Mouse (Mus musculus): ENCODE measurements around the gene Bbs9. TPM values are rescaled to one million over a fixed set of nuclear protein-coding genes. Genes with fewer than 3 reads are reported as not detected.

Gene Bbs9
- total RNA-seq, 2 experiments from 2014 or later = 8.2 to 9.4 TPM

- no peak for DNase-seq
- intact Hi-C loops (cut with DNase I; ENCODE audit: low total_unique reads) = no loop called here
Measured at GRCm38 (mm10) chr9:22879266-22879665, 403.8 kb downstream of the Bbs9 start.

GRCm38 (mm10) chr9:22886351-22886750, 410.8 kb downstream of the Bbs9 start:
- no peak for DNase-seq
- intact Hi-C loops (cut with DNase I; ENCODE audit: low total_unique reads) = no loop called here

GRCm38 (mm10) chr9:22905434-22905833, 429.9 kb downstream of the Bbs9 start:
- intact Hi-C loops (cut with DNase I; ENCODE audit: low total_unique reads) = no loop called here
- no peak for DNase-seq

- DNase-seq = no peak
- intact Hi-C loops (cut with DNase I; ENCODE audit: low total_unique reads) = no loop called here
Measured at GRCm38 (mm10) chr9:22916808-22917207, 441.3 kb downstream of the Bbs9 start.

GRCm38 (mm10) chr9:22935645-22936044, 460.1 kb downstream of the Bbs9 start:
- intact Hi-C loops (cut with DNase I; ENCODE audit: low total_unique reads) = no loop called here
- DNase-seq = no peak

Other genes starting within 250 kb of the Bbs9 start
- gene Zfp599, start 215.8 kb upstream of the Bbs9 start, total RNA-seq (2021) = under 1 TPM in 1 of 2 experiments, not detected in 1; 0.08 TPM
- gene Zfp810, start 168.1 kb upstream of the Bbs9 start, total RNA-seq (2021) = 1 to 10 TPM; 1.4 to 1.6 TPM
- 1 to 10 TPM; 4.9 to 5.1 TPM for gene Anln, start 86.5 kb upstream of the Bbs9 start, total RNA-seq (2021)
- under 1 TPM; 0.33 to 0.39 TPM for gene 9530077C05Rik, start 64.2 kb upstream of the Bbs9 start, total RNA-seq (2021)
- gene Gm17545, start 21.4 kb upstream of the Bbs9 start, total RNA-seq (2021) = not detected
- 10 to 100 TPM; 19.5 to 23.6 TPM for gene Rp9, start 6.0 kb upstream of the Bbs9 start, total RNA-seq (2021)